Mouse (Mus musculus) forebrain, embryonic 13.5 days (tissue): ENCODE measurements around the gene Cercam. TPM values are rescaled to one million over a fixed set of nuclear protein-coding genes. Genes with fewer than 3 reads are reported as not detected.
A peak's percentile ranks its signal among the peaks of the same experiment; 100 is the strongest.

Experiments
- ATAC-seq: fragments of 200-750 bp; cut with Nextera tagmentation; 2 replicates; pipeline ENCODE4 v1.8.0; 2017
- H3K27ac ChIP-seq: fragments of 300-500 bp; sonication (generic); 2 replicates; pipeline ENCODE4 v1.5.1; 2015; ENCODE audit warnings: inconsistent platforms, mild to moderate bottlenecking, moderate library complexity
- H3K27me3 ChIP-seq: fragments of 300-500 bp; sonication (generic); 2 replicates; pipeline ENCODE4 v1.6.1; 2015; ENCODE audit warnings: mild to moderate bottlenecking, inconsistent platforms
- H3K36me3 ChIP-seq: fragments of 300-500 bp; sonication (generic); 2 replicates; pipeline ENCODE4 v1.6.1; 2015; ENCODE audit warnings: mild to moderate bottlenecking, inconsistent platforms; ENCODE audit not compliant: poor library complexity, severe bottlenecking
- H3K4me1 ChIP-seq: fragments of 300-500 bp; sonication (generic); 2 replicates; pipeline ENCODE4 v1.6.1; 2015; ENCODE audit warnings: inconsistent platforms
- H3K4me2 ChIP-seq: fragments of 300-500 bp; sonication (generic); 2 replicates; pipeline ENCODE4 v1.6.1; 2015; ENCODE audit warnings: inconsistent platforms, mild to moderate bottlenecking, moderate library complexity
- H3K4me3 ChIP-seq: fragments of 300-500 bp; sonication (generic); 2 replicates; pipeline ENCODE4 v1.5.1; 2015; ENCODE audit warnings: mild to moderate bottlenecking, inconsistent platforms
- H3K9ac ChIP-seq: fragments of 300-500 bp; sonication (generic); 2 replicates; pipeline ENCODE4 v1.6.1; 2015; ENCODE audit warnings: mild to moderate bottlenecking, inconsistent platforms
- H3K9me3 ChIP-seq: fragments of 300-500 bp; sonication (generic); replicated peaks from 2 replicates; pipeline ENCODE4 v1.6.1; 2016; ENCODE audit warnings: inconsistent platforms
- WGBS: fragments of 180-500 bp; shearing (Covaris S2); methylation state at CpG from one replicate; pipeline ENCODE4 v1.1.7; 2015; 5-methylcytosine and 5-hydroxymethylcytosine counted together
- microRNA-seq: library from miRNA; unstranded; fragments of <30 nt; microRNA quantifications from one replicate; pipeline ENCODE4, GENCODE M21; 2016
- polyA plus RNA-seq: library from polyadenylated mRNA; unstranded; fragments of >200 nt; fragmentation: Nextera tagmentation; extraction: Ambion mirVana; gene quantifications from 2 replicates; pipeline ENCODE4 v1.2.1, GENCODE M21; 2015

The Cercam gene
- polyA plus RNA-seq, 1 experiment from 2014 or later = 5.8 TPM

GRCm38 (mm10) chr2:29917621-29918020 is 48.7 kb downstream of the Cercam start:
- H3K4me3 ChIP-seq = no peak overlapping the region
- H3K27ac ChIP-seq = no peak overlapping the region
- H3K36me3 ChIP-seq = peaks cover 87% of the 10 kb centered on the region
- 91% methylated on average over 11 of the region's 11 CpGs for WGBS
- H3K9me3 ChIP-seq = no peaks in the 10 kb centered on the region
- no peaks in the 10 kb centered on the region for H3K27me3 ChIP-seq
- no peak for ATAC-seq
- H3K4me2 ChIP-seq = no peak overlapping the region
- H3K9ac ChIP-seq = no peak overlapping the region
- no peaks in the 10 kb centered on the region for H3K4me1 ChIP-seq

DNA sequence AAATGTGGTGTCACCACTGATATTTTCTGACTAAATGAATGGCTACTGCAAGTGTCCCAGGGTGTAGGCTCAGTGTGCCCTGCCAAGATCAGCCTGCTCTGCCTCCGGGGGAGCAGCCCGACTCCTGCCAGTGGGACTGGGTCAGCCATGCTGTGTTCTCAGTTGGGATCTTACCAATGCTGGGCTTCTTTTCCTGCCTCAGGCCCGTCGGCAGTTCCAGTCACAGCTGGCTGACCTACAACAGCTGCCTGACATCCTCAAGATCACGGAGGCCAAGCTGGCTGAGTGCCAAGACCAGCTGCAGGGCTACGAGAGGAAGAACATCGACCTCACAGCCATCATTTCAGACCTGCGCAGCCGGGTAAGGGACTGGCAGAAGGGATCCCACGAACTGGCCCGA is 53.0 kb downstream of the Cercam start:
- no peak overlapping the region for H3K4me3 ChIP-seq
- H3K27me3 ChIP-seq = no peaks in the 10 kb centered on the region
- H3K9ac ChIP-seq = no peak overlapping the region
- ATAC-seq = no peak
- H3K4me1 ChIP-seq = no peaks in the 10 kb centered on the region
- no peaks in the 10 kb centered on the region for H3K9me3 ChIP-seq
- 77% methylated on average over 11 of the region's 11 CpGs for WGBS
- H3K27ac ChIP-seq = no peak overlapping the region
- H3K4me2 ChIP-seq = no peak overlapping the region
- peaks cover 90% of the 10 kb centered on the region for H3K36me3 ChIP-seq

DNA sequence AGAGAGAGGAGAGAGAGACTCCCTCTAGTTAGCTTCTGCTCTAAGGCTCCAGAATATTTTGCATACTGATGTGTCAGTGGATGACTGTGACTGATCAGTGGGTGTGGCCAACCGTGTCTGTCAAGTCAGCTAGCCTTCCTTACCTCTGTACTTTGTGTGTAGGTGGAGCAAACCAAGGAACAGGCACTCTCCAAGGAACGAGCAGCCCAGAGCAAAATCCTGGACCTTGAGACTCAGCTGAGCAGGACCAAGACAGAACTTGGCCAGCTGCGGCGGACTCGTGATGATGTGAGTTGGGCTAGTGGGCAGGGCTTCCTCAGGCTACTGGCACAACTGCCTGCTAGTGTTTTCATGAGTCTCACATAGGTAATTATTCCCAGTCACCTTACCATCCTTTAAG is 57.6 kb downstream of the Cercam start:
- ATAC-seq = no peak
- Histone ChIP-seq H3K9ac (no peak overlapping the region), H3K36me3 (peaks cover 98% of the 10 kb centered on the region), H3K4me3 (no peak overlapping the region), H3K27ac (no peak overlapping the region), H3K4me1 (no peaks in the 10 kb centered on the region), H3K27me3 (no peaks in the 10 kb centered on the region), H3K4me2 (no peak overlapping the region), H3K9me3 (no peaks in the 10 kb centered on the region)
- WGBS = 89% methylated on average over 5 of the region's 5 CpGs

GRCm38 (mm10) chr2:29930506-29930905 is 61.5 kb downstream of the Cercam start:
- no peak overlapping the region for H3K27ac ChIP-seq
- peaks cover 58% of the 10 kb centered on the region for H3K36me3 ChIP-seq
- no peaks in the 10 kb centered on the region for H3K4me1 ChIP-seq
- no peak overlapping the region for H3K4me3 ChIP-seq
- WGBS = 90% methylated on average over 10 of the region's 10 CpGs
- no peaks in the 10 kb centered on the region for H3K9me3 ChIP-seq
- peak overlapping the region; percentile 43; the same call in 1 of the 2 replicates for H3K9ac ChIP-seq
- no peaks in the 10 kb centered on the region for H3K27me3 ChIP-seq
- no peak for ATAC-seq
- H3K4me2 ChIP-seq = no peak overlapping the region

DNA sequence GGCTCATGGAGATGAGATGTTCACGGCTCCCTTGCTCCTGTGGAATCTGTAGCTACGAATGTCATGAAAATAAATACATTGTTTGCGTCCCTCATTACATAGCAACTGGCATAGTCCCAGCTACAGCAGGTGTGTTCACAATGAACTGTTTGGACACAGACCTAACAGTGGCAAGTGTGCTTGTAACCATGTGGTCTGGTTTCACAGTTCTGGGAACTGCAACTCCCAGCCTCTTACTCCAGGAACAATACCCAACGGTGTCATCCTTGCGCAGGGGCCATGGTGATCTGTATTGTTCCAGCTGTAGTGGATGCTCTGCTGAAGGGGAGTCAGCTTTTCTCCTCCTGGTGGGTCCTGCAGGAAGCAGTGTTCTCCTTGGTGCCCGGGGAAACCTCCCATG is 62.2 kb downstream of the Cercam start:
- H3K4me2 ChIP-seq = no peak overlapping the region
- ATAC-seq = no peak
- no peaks in the 10 kb centered on the region for H3K9me3 ChIP-seq
- H3K4me1 ChIP-seq = peaks cover 6% of the 10 kb centered on the region
- 86% methylated on average over 6 of the region's 6 CpGs for WGBS
- H3K27me3 ChIP-seq = no peaks in the 10 kb centered on the region
- H3K4me3 ChIP-seq = no peak overlapping the region
- H3K36me3 ChIP-seq = peaks cover 51% of the 10 kb centered on the region
- no peak overlapping the region for H3K27ac ChIP-seq
- H3K9ac ChIP-seq = no peak overlapping the region

Small RNA genes within 50 kb of the gene (microRNA-seq; reads per million reads assigned to microRNA genes)
- gene Mir219a-2 (not detected), gene Mir219b (not detected)

Other genes with a start within 250 kb of the Cercam start
- gene Rapgef1, start 249.4 kb upstream of the Cercam start, polyA plus RNA-seq = 17.8 and 19.2 TPM in 2 replicates
- not detected in 2 replicates for gene Gm13420, start 117.5 kb upstream of the Cercam start, polyA plus RNA-seq
- 0.72 TPM in 1 of 2 replicates, not detected in the other for gene Gm13547, start 109.9 kb upstream of the Cercam start, polyA plus RNA-seq
- 30.4 and 33.5 TPM in 2 replicates for gene Coq4, start 81.7 kb upstream of the Cercam start, polyA plus RNA-seq
- gene Trub2, start 80.7 kb upstream of the Cercam start, polyA plus RNA-seq = 43.4 and 49.7 TPM in 2 replicates
- gene Slc27a4, start 66.5 kb upstream of the Cercam start, polyA plus RNA-seq = 18.6 and 20.3 TPM in 2 replicates
- gene Urm1, start 49.1 kb upstream of the Cercam start, polyA plus RNA-seq = 18.7 and 20.1 TPM in 2 replicates
- gene Odf2, start 20.1 kb downstream of the Cercam start, polyA plus RNA-seq = 77.4 and 91.8 TPM in 2 replicates
- gene Gle1, start 66.3 kb downstream of the Cercam start, polyA plus RNA-seq = 82.5 and 83.3 TPM in 2 replicates
- 157 and 178 TPM in 2 replicates for gene Sptan1, start 96.4 kb downstream of the Cercam start, polyA plus RNA-seq
- gene Wdr34, start 179.7 kb downstream of the Cercam start, polyA plus RNA-seq = 50.8 and 57.2 TPM in 2 replicates
- gene Set, start 188.2 kb downstream of the Cercam start, polyA plus RNA-seq = 587 and 610 TPM in 2 replicates
- 5.7 and 6.7 TPM in 2 replicates for gene Pkn3, start 208.5 kb downstream of the Cercam start, polyA plus RNA-seq
- 21.0 and 21.2 TPM in 2 replicates for gene Zdhhc12, start 224.5 kb downstream of the Cercam start, polyA plus RNA-seq